Mouse (Mus musculus): ENCODE data around the gene Hcn2. TPM values are rescaled to one million over a fixed set of nuclear protein-coding genes. Genes with fewer than 3 reads are reported as not detected.
A peak's percentile ranks its signal among the peaks of the same experiment; 100 is the strongest.

Gene Hcn2
- polyA plus RNA-seq, 2 experiments from 2014 or later, result not detected

DNA sequence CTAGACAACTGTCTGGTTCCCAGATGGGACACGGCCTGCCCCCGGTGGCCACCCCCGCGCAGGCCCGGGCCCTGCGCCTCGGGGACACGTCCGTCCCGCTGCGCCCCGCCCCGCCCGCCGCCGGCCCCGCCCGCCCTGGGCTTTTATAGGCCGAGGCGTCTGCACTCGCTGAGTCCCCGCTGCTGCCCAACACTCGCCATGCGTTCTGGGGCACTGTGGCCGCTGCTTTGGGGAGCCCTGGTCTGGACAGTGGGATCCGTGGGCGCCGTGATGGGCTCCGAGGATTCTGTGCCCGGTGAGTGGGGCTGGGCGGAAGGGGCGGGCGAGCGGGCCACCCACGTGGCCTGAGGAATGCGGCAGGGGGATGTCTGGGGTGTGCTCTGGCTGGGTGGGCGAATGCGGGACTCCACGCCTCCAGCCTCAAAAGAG is 60.7 kb downstream of the Hcn2 start, which contains the start of gene Fstl3:
Gene Fstl3, plus strand, starts transcription at position 170 of the 429 bp plus-strand sequence.
- no peak for ATAC-seq

DNA sequence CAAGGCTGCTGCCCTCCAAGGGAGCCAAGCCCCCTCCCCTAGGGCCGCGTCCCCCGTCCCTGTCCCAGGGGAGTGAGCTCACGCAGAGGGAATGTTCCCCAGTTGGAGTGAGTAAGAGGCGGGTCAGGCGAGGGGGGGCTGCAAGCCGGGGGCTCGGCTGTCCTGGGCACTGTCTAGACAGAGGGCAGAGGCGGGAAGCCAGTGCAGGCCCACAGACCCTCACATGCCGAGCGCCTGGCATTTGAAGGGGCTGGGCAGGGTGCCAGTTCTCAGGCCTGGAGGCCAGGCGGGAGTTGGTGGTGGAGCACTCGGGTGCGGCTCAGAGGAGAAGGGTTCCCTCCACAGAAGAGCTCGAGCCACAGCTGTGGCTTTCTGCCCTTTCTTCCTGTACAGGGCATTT is 61.6 kb downstream of the Hcn2 start:
- ATAC-seq, result no peak

DNA sequence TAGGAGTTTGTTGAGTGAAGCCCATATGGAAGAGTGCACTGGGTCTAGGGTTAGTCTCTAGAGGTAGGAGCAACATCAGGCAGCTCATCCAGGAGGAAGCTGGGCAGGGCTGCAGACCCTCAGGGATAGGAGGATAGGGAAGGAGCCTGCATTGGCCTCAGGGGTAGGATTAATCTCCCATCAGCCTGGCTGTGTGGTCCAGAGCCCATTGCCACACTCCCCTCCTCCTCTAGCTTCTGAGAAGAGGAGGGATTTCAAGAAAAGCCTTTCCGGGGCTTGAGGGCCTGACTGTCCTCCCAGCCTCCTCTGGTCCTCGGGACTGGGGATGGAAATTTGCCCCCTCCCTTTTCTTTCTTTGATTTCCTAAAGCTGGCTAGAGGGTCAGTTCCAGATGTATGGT is 62.8 kb downstream of the Hcn2 start:
- no peak for ATAC-seq

DNA sequence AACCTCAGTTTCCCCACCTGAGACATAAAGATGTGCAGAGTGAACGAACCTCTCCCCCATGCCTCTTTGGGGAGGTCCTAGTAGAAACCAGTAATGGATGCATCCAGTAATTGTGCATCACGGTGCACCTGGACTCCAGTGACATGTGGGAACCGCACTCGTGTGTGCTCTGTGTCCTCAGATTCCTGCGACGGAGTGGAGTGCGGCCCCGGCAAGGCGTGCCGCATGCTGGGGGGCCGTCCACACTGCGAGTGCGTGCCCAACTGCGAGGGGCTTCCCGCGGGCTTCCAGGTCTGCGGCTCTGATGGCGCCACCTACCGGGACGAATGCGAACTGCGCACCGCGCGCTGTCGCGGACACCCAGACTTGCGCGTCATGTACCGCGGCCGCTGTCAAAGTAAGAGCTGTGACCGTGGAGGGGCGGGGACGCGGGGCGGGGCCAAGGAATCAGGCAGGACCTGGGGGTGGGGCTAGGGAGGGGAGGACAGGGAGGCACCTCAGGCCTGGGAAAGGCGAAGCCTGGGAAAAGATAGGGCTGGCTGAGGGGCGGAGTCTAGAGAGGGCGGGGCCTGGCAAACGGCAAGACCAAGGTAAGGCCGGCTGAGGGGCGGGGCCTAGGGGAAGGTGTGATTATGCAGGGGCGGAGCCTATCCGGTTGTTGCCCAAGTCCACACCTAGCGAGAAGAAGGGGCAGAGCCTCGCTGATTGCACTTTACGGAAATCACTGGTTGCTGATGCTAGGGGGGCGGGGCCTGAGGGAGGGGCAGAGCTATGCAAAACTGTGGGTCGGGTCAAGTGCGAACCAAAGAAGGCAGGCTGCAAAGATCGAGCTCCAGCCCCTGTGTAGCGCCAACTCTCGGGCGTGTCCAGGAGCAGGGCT is 63.6 kb downstream of the Hcn2 start:
- ATAC-seq, result peak; percentile 80

DNA sequence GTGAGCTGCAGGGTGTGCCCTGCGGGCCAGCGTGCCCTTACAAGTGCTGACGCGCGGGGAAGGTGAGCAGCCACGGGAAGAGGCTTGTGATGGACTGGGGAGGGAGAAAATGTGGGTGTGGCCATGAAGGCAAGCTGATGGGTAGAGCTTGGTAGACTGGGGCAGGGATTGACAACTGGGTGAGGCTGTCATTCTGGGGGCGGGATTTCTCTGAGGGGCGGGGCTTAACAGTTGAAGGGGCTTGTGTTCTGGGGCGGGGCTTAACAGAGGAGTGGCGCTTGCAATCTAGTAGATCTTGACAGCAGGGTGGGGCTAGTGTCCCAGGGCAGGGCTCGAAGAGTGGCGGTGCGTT is 64.2 kb downstream of the Hcn2 start:
- peak; percentile 62 for ATAC-seq

DNA sequence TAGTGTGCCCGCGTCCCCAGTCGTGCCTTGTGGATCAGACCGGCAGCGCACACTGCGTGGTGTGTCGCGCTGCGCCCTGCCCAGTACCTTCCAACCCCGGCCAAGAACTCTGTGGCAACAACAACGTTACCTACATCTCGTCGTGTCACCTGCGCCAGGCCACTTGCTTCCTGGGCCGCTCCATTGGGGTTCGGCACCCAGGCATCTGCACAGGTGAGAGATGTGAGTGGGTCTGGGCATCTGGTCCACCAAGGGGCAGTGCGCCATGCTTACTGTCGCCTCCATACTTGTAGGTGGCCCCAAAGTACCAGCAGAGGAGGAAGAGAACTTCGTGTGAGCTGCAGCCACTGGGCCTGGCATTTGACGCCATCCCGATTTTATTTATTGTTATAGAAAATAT is 64.7 kb downstream of the Hcn2 start:
- ATAC-seq, result no peak

DNA sequence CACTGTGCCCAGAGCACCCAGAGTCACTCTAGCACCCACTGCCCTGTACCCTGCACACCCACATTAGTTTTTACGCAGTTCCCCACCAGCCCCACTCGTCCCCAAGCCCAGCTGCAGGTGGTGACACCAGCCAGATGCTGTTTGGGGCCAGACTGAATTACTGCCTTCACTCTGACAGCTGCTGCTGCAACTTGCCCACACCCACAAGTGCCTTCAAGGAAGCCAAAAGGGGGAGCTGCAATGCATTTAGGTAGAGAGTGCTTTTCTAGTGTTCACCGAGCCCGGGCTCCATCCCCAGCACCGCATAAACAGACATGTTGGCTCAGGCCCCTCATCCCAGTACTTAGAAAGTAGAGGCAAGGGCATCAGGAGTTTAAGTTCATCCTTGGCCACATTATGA is 65.5 kb downstream of the Hcn2 start:
- no peak for ATAC-seq

DNA sequence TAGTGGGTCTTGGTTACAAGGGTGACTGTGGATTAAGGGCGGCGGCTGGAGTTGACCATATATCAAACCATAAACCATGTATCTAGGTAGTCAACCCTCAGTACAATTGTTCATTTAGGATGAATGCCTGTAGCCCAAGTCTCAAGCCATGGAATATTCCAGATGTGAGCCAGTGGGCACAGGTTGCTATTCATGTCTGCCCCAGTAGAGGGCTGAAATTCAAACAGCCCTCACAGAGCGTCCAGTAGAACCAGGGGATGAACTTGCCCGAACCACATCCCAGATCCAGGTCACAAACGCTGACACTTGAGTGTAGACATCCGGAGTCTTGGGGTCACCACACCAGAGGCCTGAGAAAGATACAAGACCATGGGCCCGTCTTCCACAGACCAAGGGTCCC is 66.6 kb downstream of the Hcn2 start:
- ATAC-seq, result no peak

DNA sequence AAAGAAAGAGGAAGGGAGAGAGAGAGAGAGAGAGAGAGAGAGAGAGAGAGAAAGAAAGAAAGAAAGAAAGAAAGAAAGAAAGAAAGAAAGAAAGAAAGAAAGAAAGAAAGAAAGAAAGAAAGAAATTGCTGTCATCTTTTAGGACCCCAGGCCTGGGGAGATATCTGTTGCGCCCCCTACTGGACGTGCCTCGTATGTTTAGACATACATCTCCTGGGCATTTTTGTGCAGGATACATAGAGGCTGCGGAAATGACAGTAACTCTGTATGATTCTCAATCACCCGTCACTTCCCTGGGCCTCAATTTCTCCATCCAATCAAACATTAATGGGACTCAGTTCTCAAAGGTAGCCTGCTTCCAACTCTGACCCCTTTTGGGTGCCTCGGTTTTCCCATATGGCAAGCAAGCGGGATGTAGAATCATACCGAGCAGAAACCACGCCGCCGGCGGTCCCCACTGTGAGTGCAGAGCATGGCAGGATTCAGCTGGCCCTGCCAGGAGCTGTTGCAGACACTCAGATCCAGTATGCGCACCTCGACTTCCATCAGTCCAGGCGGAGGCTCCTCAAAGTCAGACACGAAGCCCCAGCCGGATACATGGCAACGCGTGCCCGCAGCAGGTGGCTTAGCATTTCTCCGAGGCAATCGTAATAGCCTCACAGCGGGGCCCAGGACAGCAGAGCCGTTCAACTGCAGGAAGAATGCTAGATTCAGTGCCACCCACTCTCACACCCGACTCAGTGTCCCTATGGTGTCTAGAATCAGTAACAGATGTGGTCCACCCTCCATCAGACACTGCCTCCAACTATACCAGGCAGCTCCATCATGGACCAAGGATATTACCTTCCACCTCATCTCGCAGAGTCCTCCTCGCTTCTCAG is 67.7 kb downstream of the Hcn2 start:
- ATAC-seq, result no peak

Other genes with a start within 250 kb of the Hcn2 start
- gene Vmn2r83, start 247.9 kb upstream of the Hcn2 start, polyA plus RNA-seq (2017; shearing (Covaris generic)), result not detected
- 1 to 10 TPM; 2.8 to 3.8 TPM for gene Plpp2, start 182.8 kb upstream of the Hcn2 start, polyA plus RNA-seq (2017; shearing (Covaris generic))
- gene Mier2, start 161.4 kb upstream of the Hcn2 start, polyA plus RNA-seq (2017; shearing (Covaris generic)), result 10 to 100 TPM; 14.4 to 15.1 TPM
- gene Theg, start 129.3 kb upstream of the Hcn2 start, polyA plus RNA-seq (2017; shearing (Covaris generic)), result not detected
- gene C2cd4c, start 102.6 kb upstream of the Hcn2 start, polyA plus RNA-seq (2017; shearing (Covaris generic)), result not detected
- gene Shc2, start 78.7 kb upstream of the Hcn2 start, polyA plus RNA-seq (2017; shearing (Covaris generic)), result not detected
- gene Odf3l2, start 70.9 kb upstream of the Hcn2 start, polyA plus RNA-seq (2017; shearing (Covaris generic)), result not detected
- gene Madcam1, start 52.1 kb upstream of the Hcn2 start, polyA plus RNA-seq (2017; shearing (Covaris generic)), result under 1 TPM; 0.23 to 0.73 TPM
- 10 to 100 TPM; 16.6 to 19.5 TPM for gene Tpgs1, start 47.3 kb upstream of the Hcn2 start, polyA plus RNA-seq (2017; shearing (Covaris generic))
- 10 to 100 TPM; 20.8 to 27.3 TPM for gene Cdc34, start 34.4 kb upstream of the Hcn2 start, polyA plus RNA-seq (2017; shearing (Covaris generic))
- gene Gzmm, start 27.6 kb upstream of the Hcn2 start, polyA plus RNA-seq (2017; shearing (Covaris generic)), result 1 to 10 TPM in 1 of 2 experiments, under 1 TPM in 1; 0.49 to 1.1 TPM
- 100 to 1,000 TPM; 127 to 129 TPM for gene Bsg, start 12.1 kb upstream of the Hcn2 start, polyA plus RNA-seq (2017; shearing (Covaris generic))
- gene Polrmt, start 29.9 kb downstream of the Hcn2 start, polyA plus RNA-seq (2017; shearing (Covaris generic)), result 10 to 100 TPM; 18.0 to 23.4 TPM
- gene Fgf22, start 38.4 kb downstream of the Hcn2 start, polyA plus RNA-seq (2017; shearing (Covaris generic)), result not detected
- 1 to 10 TPM; 3.4 to 3.5 TPM for gene Rnf126, start 50.3 kb downstream of the Hcn2 start, polyA plus RNA-seq (2017; shearing (Covaris generic))
- gene Fstl3, start 60.6 kb downstream of the Hcn2 start, polyA plus RNA-seq (2017; shearing (Covaris generic)), result under 1 TPM in 1 of 2 experiments, not detected in 1; 0.53 TPM
- not detected for gene Prss57, start 74.3 kb downstream of the Hcn2 start, polyA plus RNA-seq (2017; shearing (Covaris generic))
- under 1 TPM in 1 of 2 experiments, not detected in 1; 0.23 TPM for gene Palm, start 76.9 kb downstream of the Hcn2 start, polyA plus RNA-seq (2017; shearing (Covaris generic))
- under 1 TPM in 1 of 2 experiments, not detected in 1; 0.27 TPM for gene Misp, start 104.4 kb downstream of the Hcn2 start, polyA plus RNA-seq (2017; shearing (Covaris generic))
- gene Ptbp1, start 137.8 kb downstream of the Hcn2 start, polyA plus RNA-seq (2017; shearing (Covaris generic)), result 100 to 1,000 TPM; 103 to 274 TPM
- gene Prtn3, start 157.8 kb downstream of the Hcn2 start, polyA plus RNA-seq (2017; shearing (Covaris generic)), result not detected
- 1 to 10 TPM; 2.1 to 4.5 TPM for gene Plppr3, start 158.0 kb downstream of the Hcn2 start, polyA plus RNA-seq (2017; shearing (Covaris generic))
- not detected for gene Elane, start 169.6 kb downstream of the Hcn2 start, polyA plus RNA-seq (2017; shearing (Covaris generic))
- gene Cfd, start 174.2 kb downstream of the Hcn2 start, polyA plus RNA-seq (2017; shearing (Covaris generic)), result not detected
- gene Med16, start 192.3 kb downstream of the Hcn2 start, polyA plus RNA-seq (2017; shearing (Covaris generic)), result 1 to 10 TPM; 5.0 to 7.7 TPM
- not detected for gene Gm26602, start 194.2 kb downstream of the Hcn2 start, polyA plus RNA-seq (2017; shearing (Covaris generic))
- under 1 TPM in 1 of 2 experiments, not detected in 1; 0.09 TPM for gene Kiss1r, start 200.3 kb downstream of the Hcn2 start, polyA plus RNA-seq (2017; shearing (Covaris generic))
- gene R3hdm4, start 204.6 kb downstream of the Hcn2 start, polyA plus RNA-seq (2017; shearing (Covaris generic)), result 100 to 1,000 TPM in 1 of 2 experiments, 10 to 100 TPM in 1; 93.5 to 104 TPM
- 1 to 10 TPM; 2.7 to 3.3 TPM for gene Arid3a, start 210.4 kb downstream of the Hcn2 start, polyA plus RNA-seq (2017; shearing (Covaris generic))
- 10 to 100 TPM; 65.1 to 77.5 TPM for gene Wdr18, start 243.5 kb downstream of the Hcn2 start, polyA plus RNA-seq (2017; shearing (Covaris generic))